Mouse (Mus musculus): ENCODE data around the gene Dyrk3.

DNA sequence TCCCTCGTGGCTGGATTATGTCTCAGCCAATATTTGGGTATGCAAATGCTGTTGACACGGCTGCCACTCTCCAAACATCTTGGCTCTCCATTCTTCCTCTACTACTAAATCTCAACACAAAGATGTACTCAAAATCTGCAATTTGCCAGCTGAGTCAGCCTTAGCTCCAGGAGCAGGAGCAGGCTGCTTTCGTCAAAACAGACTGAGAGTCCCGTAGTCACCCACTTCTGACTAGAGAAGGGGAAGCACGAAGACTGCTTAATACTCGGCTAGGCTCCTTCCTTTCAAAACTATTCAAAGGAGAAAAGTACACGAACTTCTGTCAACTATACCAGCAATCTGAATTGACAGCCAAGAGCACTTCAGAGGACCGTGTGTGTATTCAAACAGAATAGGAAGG lies 42.6 kb downstream of the Dyrk3 start:
- TF ChIP-seq POLR2A (IDR thresholded peaks at IDR 0.05; ENCODE audit: insufficient read depth, low read depth, low read length) (no peak), CTCF (IDR thresholded peaks at IDR 0.05; ENCODE audit: insufficient read depth, low read depth, low read length) (no peak)
